Mouse (Mus musculus) thymus, adult 2 months (tissue): ENCODE measurements around the gene Plekha6. TPM values are rescaled to one million over a fixed set of nuclear protein-coding genes. Genes with fewer than 3 reads are reported as not detected.

Experiments
- DNase-seq: peaks from one replicate; pipeline ENCODE4 v3.0.0; 2021
- H3K27ac ChIP-seq: fragments of 200-500 bp; 2 replicates; pipeline ENCODE4 v1.5.1; 2012; ENCODE audit warnings: low read length, control low read depth; ENCODE audit not compliant: control insufficient read depth, insufficient read depth
- H3K27me3 ChIP-seq: fragments of 200-500 bp; 2 replicates; pipeline ENCODE4 v1.6.1; 2012; ENCODE audit warnings: mild to moderate bottlenecking, low read length, moderate library complexity, mixed read lengths; ENCODE audit not compliant: control insufficient read depth, insufficient read depth
- H3K36me3 ChIP-seq: fragments of 200-500 bp; 2 replicates; pipeline ENCODE4 v1.6.1; 2012; ENCODE audit warnings: mild to moderate bottlenecking, low read length, moderate library complexity; ENCODE audit not compliant: control insufficient read depth, insufficient read depth
- H3K4me1 ChIP-seq: fragments of 200-500 bp; replicated peaks from 2 replicates; pipeline ENCODE4 v1.6.1; 2012; ENCODE audit warnings: low read length; ENCODE audit not compliant: control insufficient read depth, insufficient read depth
- H3K4me3 ChIP-seq: fragments of 200-500 bp; 2 replicates; pipeline ENCODE4 v1.5.1; 2012; ENCODE audit warnings: mild to moderate bottlenecking, low read length, control low read depth, moderate library complexity; ENCODE audit not compliant: control insufficient read depth, insufficient read depth
- CTCF ChIP-seq: fragments of 200-500 bp; IDR thresholded peaks from 2 replicates; pipeline ENCODE4 v1.5.1; 2012; ENCODE audit warnings: mild to moderate bottlenecking, control low read depth, low read length, moderate library complexity, borderline replicate concordance; ENCODE audit not compliant: control insufficient read depth, poor library complexity, insufficient read depth; ENCODE audit errors: extremely low read depth
- POLR2A ChIP-seq: fragments of 200-500 bp; IDR thresholded peaks from 2 replicates; pipeline ENCODE4 v1.6.1; 2012; ENCODE audit warnings: mild to moderate bottlenecking, low read length, control low read depth, moderate library complexity; ENCODE audit not compliant: control insufficient read depth, poor library complexity, insufficient read depth; ENCODE audit errors: extremely low read depth
- WGBS: fragments of 180-500 bp; shearing (Covaris S2); methylation state at CpG from one replicate; pipeline ENCODE4 v1.1.7; 2018; 5-methylcytosine and 5-hydroxymethylcytosine counted together
- polyA plus RNA-seq: library from polyadenylated mRNA; depleted of rRNA; stranded (reverse); fragments of >200 nt; gene quantifications from 2 replicates; pipeline ENCODE4 v1.2.3, GENCODE M21; 2012

Gene Plekha6
- polyA plus RNA-seq, 1 experiment = 9.4 TPM

DNA sequence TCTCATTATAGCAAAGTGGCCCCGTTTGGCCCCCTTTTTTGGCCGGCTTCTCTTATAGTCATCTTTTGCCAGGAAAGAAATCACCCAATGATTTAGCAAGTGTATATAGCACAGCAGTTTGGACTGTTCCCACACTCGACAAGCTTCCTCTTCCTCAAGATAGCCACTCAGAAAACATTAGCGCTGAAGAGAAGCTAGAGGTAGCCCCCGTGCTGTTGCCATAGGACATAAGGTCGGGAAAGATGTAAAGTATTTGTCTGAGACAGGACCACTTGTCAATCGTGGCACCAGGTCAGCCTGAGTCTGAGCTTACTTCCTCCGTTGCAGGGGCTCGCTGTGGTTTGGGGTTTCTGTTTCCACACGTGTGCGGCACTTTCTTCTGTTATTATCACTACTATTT is 1.1 kb downstream of the Plekha6 start:
- DNase-seq = no peak
- H3K27ac ChIP-seq = no peak overlapping the region
- H3K4me1 ChIP-seq = peaks cover 17% of the 10 kb centered on the region
- H3K36me3 ChIP-seq = no peaks in the 10 kb centered on the region
- no peak overlapping the region for H3K4me3 ChIP-seq
- 1% methylated on average over 11 of the region's 11 CpGs for WGBS
- TF ChIP-seq POLR2A (no peak), CTCF (no peak)
- peaks cover 18% of the 10 kb centered on the region for H3K27me3 ChIP-seq

GRCm38 (mm10) chr1:133168318-133169060 is 4.5 kb downstream of the Plekha6 start:
- Histone ChIP-seq H3K27ac (no peak overlapping the region), H3K4me1 (peaks cover 16% of the 10 kb centered on the region), H3K27me3 (peaks cover 11% of the 10 kb centered on the region; the same call in 1 of the 2 replicates), H3K36me3 (no peaks in the 10 kb centered on the region), H3K4me3 (no peak overlapping the region)
- DNase-seq = no peak
- TF ChIP-seq POLR2A = no peak
- no peak for TF ChIP-seq CTCF
- WGBS = 72% methylated on average over 19 of the region's 19 CpGs

- no peaks in the 10 kb centered on the region for H3K36me3 ChIP-seq
Measured at GRCm38 (mm10) chr1:133170196-133170595, 6.2 kb downstream of the Plekha6 start.

DNA sequence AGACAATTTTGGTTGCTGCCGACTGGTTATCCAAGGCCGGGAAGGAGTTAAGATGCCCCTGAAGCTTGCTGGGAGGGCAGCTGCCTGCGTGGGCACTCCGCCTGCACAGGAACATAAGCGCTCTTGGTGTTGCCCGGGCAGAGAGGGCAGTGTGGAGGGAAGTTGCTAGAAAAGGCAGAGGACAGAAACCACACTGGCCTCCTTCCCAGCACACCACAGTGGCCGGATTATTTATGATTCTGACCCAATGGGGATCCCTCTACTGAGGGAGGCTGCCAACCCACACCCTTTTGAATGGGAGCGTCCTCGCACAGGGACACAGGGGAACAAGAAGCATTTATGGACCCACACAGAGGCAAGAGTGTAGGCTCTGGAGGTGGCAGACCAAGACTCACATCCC is 7.3 kb downstream of the Plekha6 start:
- Histone ChIP-seq H3K4me1 (no peaks in the 10 kb centered on the region), H3K36me3 (no peaks in the 10 kb centered on the region), H3K27ac (no peak overlapping the region), H3K27me3 (no peaks in the 10 kb centered on the region), H3K4me3 (no peak overlapping the region)
- TF ChIP-seq POLR2A (no peak), CTCF (no peak)
- no peak for DNase-seq
- WGBS = 57% methylated on average over 9 of the region's 9 CpGs

More at GRCm38 (mm10) chr1:133170196-133170595, 6.2 kb downstream of the Plekha6 start:
- DNase-seq = no peak
- no peak for TF ChIP-seq POLR2A
- no peak for TF ChIP-seq CTCF
- 0 out of 2 replicates have a peak, but pooled peaks cover 2% of the 10 kb centered on the region for H3K4me1 ChIP-seq
- H3K27me3 ChIP-seq = no peaks in the 10 kb centered on the region
- no peak overlapping the region for H3K27ac ChIP-seq
- WGBS = 84% methylated on average over 8 of the region's 8 CpGs
- H3K4me3 ChIP-seq = no peak overlapping the region

DNA sequence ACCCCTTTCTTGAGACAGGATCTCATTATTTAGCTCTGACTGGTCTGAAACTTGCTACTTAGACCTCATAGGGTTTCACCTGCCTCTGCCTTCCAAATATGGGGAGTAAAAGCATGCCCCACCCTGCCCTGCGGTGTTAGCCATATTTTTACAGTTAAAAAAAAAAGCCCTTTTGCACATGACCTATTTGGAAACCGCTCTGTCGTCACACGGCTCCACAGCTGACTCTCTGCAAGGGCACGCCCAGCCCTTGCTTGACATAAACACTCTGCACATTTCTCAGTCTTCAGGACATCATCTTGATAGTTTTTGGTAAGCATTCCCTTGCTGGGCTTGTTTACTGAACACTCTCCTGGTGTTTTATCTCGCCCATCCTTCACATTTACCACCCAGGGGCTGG is 11.1 kb downstream of the Plekha6 start:
- TF ChIP-seq CTCF (no peak), POLR2A (no peak)
- WGBS = 80% methylated on average over 6 of the region's 6 CpGs
- no peak for DNase-seq
- H3K4me3 ChIP-seq = no peak overlapping the region
- H3K36me3 ChIP-seq = no peaks in the 10 kb centered on the region
- H3K4me1 ChIP-seq = no peaks in the 10 kb centered on the region
- H3K27me3 ChIP-seq = no peaks in the 10 kb centered on the region
- no peak overlapping the region for H3K27ac ChIP-seq

- peak; percentile 53 for DNase-seq
- Histone ChIP-seq H3K4me1 (peaks cover 13% of the 10 kb centered on the region), H3K4me3 (no peak overlapping the region), H3K27ac (no peak overlapping the region), H3K36me3 (no peaks in the 10 kb centered on the region), H3K27me3 (peaks cover 12% of the 10 kb centered on the region; the same call in 1 of the 2 replicates)
- TF ChIP-seq CTCF (peak; percentile 73; the same call in 1 of the 2 replicates), POLR2A (no peak)
- 52% methylated on average over 8 of the region's 8 CpGs for WGBS
Measured at GRCm38 (mm10) chr1:133177480-133178172, 13.6 kb downstream of the Plekha6 start.

DNA sequence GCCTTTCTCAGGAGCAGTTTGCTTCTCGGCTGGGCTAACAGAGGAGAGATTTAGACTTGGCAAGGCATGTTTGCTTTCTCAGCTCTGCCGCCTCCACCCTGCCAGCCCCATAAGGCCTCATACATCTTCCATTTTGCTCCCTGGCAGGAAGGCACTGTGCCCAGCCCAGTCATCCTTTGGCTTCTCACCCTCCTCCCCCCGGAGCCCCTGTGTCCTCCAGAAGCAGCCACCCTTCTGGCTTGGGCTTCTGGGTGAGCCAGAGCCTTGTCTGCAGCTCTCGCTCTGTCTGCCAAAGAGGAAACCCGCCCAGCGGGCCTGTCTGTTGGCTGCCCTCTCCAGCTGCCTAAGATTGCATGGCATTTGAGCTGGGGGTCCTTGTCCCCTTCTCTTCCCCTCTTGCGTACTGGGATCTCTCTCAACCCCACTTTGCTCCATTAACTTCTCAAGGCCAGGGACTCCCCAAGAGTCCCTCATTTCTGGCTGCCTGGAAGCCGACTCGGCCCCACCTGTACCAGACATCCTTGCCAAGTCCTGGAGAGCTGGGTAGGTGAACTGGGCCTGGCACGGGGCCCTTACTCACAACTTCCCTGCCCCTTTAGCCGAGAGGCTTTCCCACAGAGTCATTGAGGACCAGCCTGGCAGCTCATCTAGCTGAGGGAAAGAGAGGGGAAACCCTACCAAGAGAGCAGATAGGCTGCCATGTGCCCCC is 14.9 kb downstream of the Plekha6 start:
- Histone ChIP-seq H3K4me3 (no peak overlapping the region), H3K4me1 (peaks cover 13% of the 10 kb centered on the region), H3K36me3 (no peaks in the 10 kb centered on the region), H3K27ac (no peak overlapping the region), H3K27me3 (peaks cover 12% of the 10 kb centered on the region; the same call in 1 of the 2 replicates)
- WGBS = 92% methylated on average over 11 of the region's 11 CpGs
- no peak for DNase-seq
- TF ChIP-seq POLR2A (no peak), CTCF (no peak)
